Mouse (Mus musculus) left cerebral cortex, adult 2 months (tissue): ENCODE results near the gene Capsl. TPM values are rescaled to one million over a fixed set of nuclear protein-coding genes. Genes with fewer than 3 reads are reported as not detected.

Experiments used
- DNase-seq, 2 experiments: peaks; one replicate each; pipeline ENCODE4 v3.0.0; 2021 to 2022; ENCODE audit warnings: low spot score in 2 of 2, mixed read lengths in 1 of 2; ENCODE audit errors: extremely low spot score in 1 of 2
- H3K27ac ChIP-seq: fragments of 200-600 bp; 2 replicates; pipeline ENCODE4 v1.8.1; 2022
- H3K4me3 ChIP-seq: fragments of 200-600 bp; 2 replicates; pipeline ENCODE4 v1.8.1; 2022
- CTCF ChIP-seq: fragments of 200-600 bp; IDR thresholded peaks from 2 replicates; pipeline ENCODE4 v1.8.1; 2022; ENCODE audit warnings: antibody characterized with exemption, mild to moderate bottlenecking, moderate library complexity
- intact Hi-C: fragments of 180-260 bp; cut with DNase I; formaldehyde crosslinking; loops from one replicate; pipeline ENCODE4 v1.15.1; 2025
- long read RNA-seq, 2 experiments: library from polyadenylated mRNA; stranded (forward); transcript quantifications; one replicate each; pipeline ENCODE4 v2.0.0; 2021; ENCODE audit warnings: borderline mapping rate in 2 of 2
- total RNA-seq, 2 experiments: library from RNA; stranded (reverse); gene quantifications; 2 replicates each; pipeline ENCODE4 v1.2.3; 2021

Gene Capsl
- 1 to 10 TPM; 1.5 TPM for total RNA-seq
- long read RNA-seq, experiment 1 = 0 reads
- long read RNA-seq, experiment 2 = 0 reads

- TF ChIP-seq CTCF = no peak
- Histone ChIP-seq H3K4me3 (no peak within 1 kb of the TSS), H3K27ac (no peak within 1 kb of the TSS)
- peak; percentile 67 to 71 for DNase-seq
- intact Hi-C loops = no loop called here
These were observed at the start of gene Capsl for GRCm38 (mm10) chr15:9435534-9436180. Capsl (plus strand) TSS chr15:9436028.

- TF ChIP-seq CTCF = no peak
- H3K27ac ChIP-seq = no peak overlapping the region
- DNase-seq = no peak
- no peak overlapping the region for H3K4me3 ChIP-seq
- intact Hi-C loops = no loop called here
These were observed 26.4 kb upstream of the Capsl start for GRCm38 (mm10) chr15:9409475-9409874.

GRCm38 (mm10) chr15:9421163-9421562 is 14.7 kb upstream of the Capsl start:
- H3K27ac ChIP-seq = no peak overlapping the region
- no peak overlapping the region for H3K4me3 ChIP-seq
- DNase-seq = no peak
- no peak for TF ChIP-seq CTCF
- intact Hi-C loops = no loop called here

- Histone ChIP-seq H3K27ac (no peak overlapping the region), H3K4me3 (no peak overlapping the region)
- TF ChIP-seq CTCF = no peak
- no peak for DNase-seq
- intact Hi-C loops = no loop called here
These were observed 8.0 kb upstream of the Capsl start for GRCm38 (mm10) chr15:9427849-9428248.

GRCm38 (mm10) chr15:9429843-9430242 is 6.0 kb upstream of the Capsl start:
- DNase-seq = no peak
- no peak for TF ChIP-seq CTCF
- H3K27ac ChIP-seq = no peak overlapping the region
- H3K4me3 ChIP-seq = no peak overlapping the region
- intact Hi-C loops = no loop called here

GRCm38 (mm10) chr15:9451999-9452398 is 16.2 kb downstream of the Capsl start:
- H3K27ac ChIP-seq = no peak overlapping the region
- DNase-seq = no peak
- TF ChIP-seq CTCF = no peak; the same call in none of the 2 replicates
- H3K4me3 ChIP-seq = no peak overlapping the region
- intact Hi-C loops = loop anchor here (10.0 kb wide), 4 partner anchors 293 to 1423 kb away; partner anchors contain the start of genes Dnajc21 and Spef2

- H3K4me3 ChIP-seq = no peak overlapping the region
- intact Hi-C loops = loop anchor here (10.0 kb wide), 4 partner anchors 292 to 1422 kb away; partner anchors contain the start of genes Dnajc21 and Spef2
- TF ChIP-seq CTCF = no peak
- no peak for DNase-seq
- H3K27ac ChIP-seq = no peak overlapping the region
These were observed 17.0 kb downstream of the Capsl start for GRCm38 (mm10) chr15:9452842-9453241.

- H3K4me3 ChIP-seq = no peak overlapping the region
- DNase-seq = no peak
- no peak for TF ChIP-seq CTCF
- intact Hi-C loops = loop anchor here (10.0 kb wide), 4 partner anchors 291 to 1421 kb away; partner anchors contain the start of genes Dnajc21 and Spef2
- H3K27ac ChIP-seq = no peak overlapping the region
These were observed 18.4 kb downstream of the Capsl start for GRCm38 (mm10) chr15:9454198-9454597.

- DNase-seq = peak; percentile 32 to 50
- intact Hi-C loops = loop anchor here (1.0 to 10.0 kb wide), 5 partner anchors 290 to 1420 kb away; partner anchors contain the start of genes Dnajc21 and Spef2
- H3K27ac ChIP-seq = no peak overlapping the region
- H3K4me3 ChIP-seq = no peak overlapping the region
- peak; percentile 68 for TF ChIP-seq CTCF
These were observed 19.4 kb downstream of the Capsl start for GRCm38 (mm10) chr15:9455241-9455640.

GRCm38 (mm10) chr15:9463521-9464027 is 27.7 kb downstream of the Capsl start:
- Histone ChIP-seq H3K27ac (no peak overlapping the region), H3K4me3 (no peak overlapping the region)
- TF ChIP-seq CTCF = no peak
- intact Hi-C loops = no loop called here
- no peak for DNase-seq

- intact Hi-C loops = no loop called here
- Histone ChIP-seq H3K27ac (no peak overlapping the region), H3K4me3 (no peak overlapping the region)
- no peak for TF ChIP-seq CTCF
- DNase-seq = no peak
These were observed 28.2 kb downstream of the Capsl start for GRCm38 (mm10) chr15:9464039-9464438.

GRCm38 (mm10) chr15:9471053-9471685 is 35.3 kb downstream of the Capsl start:
- Histone ChIP-seq H3K4me3 (no peak overlapping the region), H3K27ac (no peak overlapping the region)
- DNase-seq = no peak
- intact Hi-C loops = no loop called here
- no peak for TF ChIP-seq CTCF
